Mouse (Mus musculus) midbrain, embryonic 13.5 days (tissue): ENCODE data around the gene Phf11b. TPM values are rescaled to one million over a fixed set of nuclear protein-coding genes. Genes with fewer than 3 reads are reported as not detected.
"Not testable (repeated sequence)": the region's sequence is repeated elsewhere in the genome, so short reads cannot be mapped to it uniquely, and the experiment has no call there.

Source experiments
- ATAC-seq: fragments of 200-750 bp; cut with Nextera tagmentation; 2 replicates; pipeline ENCODE4 v1.8.0; 2017; ENCODE audit warnings: mild to moderate bottlenecking, moderate TSS enrichment, moderate library complexity
- H3K27ac ChIP-seq: fragments of 300-500 bp; sonication (generic); 2 replicates; pipeline ENCODE4 v1.5.1; 2015; ENCODE audit warnings: inconsistent platforms, mild to moderate bottlenecking, moderate library complexity
- H3K27me3 ChIP-seq: fragments of 300-500 bp; sonication (generic); 2 replicates; pipeline ENCODE4 v1.6.1; 2015; ENCODE audit warnings: mild to moderate bottlenecking, inconsistent platforms
- H3K36me3 ChIP-seq: fragments of 300-500 bp; sonication (generic); 2 replicates; pipeline ENCODE4 v1.6.1; 2015; ENCODE audit warnings: mild to moderate bottlenecking, inconsistent platforms
- H3K4me1 ChIP-seq: fragments of 300-500 bp; sonication (generic); replicated peaks from 2 replicates; pipeline ENCODE4 v1.6.1; 2015; ENCODE audit warnings: inconsistent platforms
- H3K4me2 ChIP-seq: fragments of 300-500 bp; sonication (generic); replicated peaks from 2 replicates; pipeline ENCODE4 v1.6.1; 2015; ENCODE audit warnings: moderate library complexity, mild to moderate bottlenecking, inconsistent platforms
- H3K4me3 ChIP-seq: fragments of 300-500 bp; sonication (generic); replicated peaks from 2 replicates; pipeline ENCODE4 v1.5.1; 2015; ENCODE audit warnings: mild to moderate bottlenecking, inconsistent platforms
- H3K9ac ChIP-seq: fragments of 300-500 bp; sonication (generic); replicated peaks from 2 replicates; pipeline ENCODE4 v1.6.1; 2015; ENCODE audit warnings: mild to moderate bottlenecking, inconsistent platforms
- H3K9me3 ChIP-seq: fragments of 300-500 bp; sonication (generic); 2 replicates; pipeline ENCODE4 v1.6.1; 2016; ENCODE audit warnings: mild to moderate bottlenecking, inconsistent platforms
- WGBS: fragments of 180-500 bp; shearing (Covaris S2); methylation state at CpG from one replicate; pipeline ENCODE4 v1.1.7; 2015; 5-methylcytosine and 5-hydroxymethylcytosine counted together
- polyA plus RNA-seq: library from polyadenylated mRNA; unstranded; fragments of >200 nt; fragmentation: Nextera tagmentation; extraction: Ambion mirVana; gene quantifications from 2 replicates; pipeline ENCODE4 v1.2.1, GENCODE M21; 2015

The Phf11b gene
- polyA plus RNA-seq, 1 experiment from 2014 or later, result 0.19 TPM

DNA sequence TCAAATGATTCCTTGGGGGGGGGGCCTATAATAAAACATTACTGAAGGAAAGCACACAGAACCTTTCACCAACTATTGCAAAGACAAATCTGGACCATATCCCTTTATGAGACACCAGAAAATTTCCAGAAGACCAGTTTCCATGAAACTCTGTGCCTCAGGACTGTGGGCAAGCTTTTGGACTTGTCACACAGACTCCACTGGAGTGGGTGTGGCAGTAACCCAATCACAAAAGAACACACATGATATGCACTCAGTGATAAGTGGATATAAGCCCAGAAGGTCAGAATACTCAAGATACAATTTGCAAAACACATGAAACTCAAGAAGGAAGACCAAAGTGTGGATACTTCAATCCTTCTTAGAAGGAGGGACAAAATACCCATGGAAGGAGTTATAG lies 49.4 kb downstream of the Phf11b start:
- not testable (repeated sequence) for H3K4me1 ChIP-seq, H3K36me3 ChIP-seq, H3K4me3 ChIP-seq, H3K4me2 ChIP-seq, H3K27me3 ChIP-seq, H3K27ac ChIP-seq, H3K9ac ChIP-seq, ATAC-seq, H3K9me3 ChIP-seq

DNA sequence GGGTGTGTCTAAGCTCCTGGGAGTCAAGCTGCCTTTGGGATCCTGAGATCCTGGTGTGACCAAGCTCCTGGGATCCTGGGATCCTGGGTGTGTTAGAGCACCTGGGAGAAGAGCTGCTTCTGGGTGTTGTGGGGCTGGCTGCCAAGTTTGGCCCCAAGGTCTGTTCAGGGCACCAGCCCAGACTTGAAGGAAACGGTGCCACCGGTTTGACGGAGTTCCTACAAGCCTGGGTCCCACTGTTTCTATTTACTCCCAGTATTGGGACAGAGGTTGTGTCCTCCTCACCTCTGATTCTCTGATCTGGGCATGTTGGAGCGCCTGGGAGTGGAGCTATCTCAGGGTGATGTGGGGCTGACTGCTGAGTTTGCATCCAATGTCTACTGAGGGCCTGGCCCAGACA lies 66.2 kb downstream of the Phf11b start:
- not testable (repeated sequence) for ATAC-seq, H3K27me3 ChIP-seq, H3K4me1 ChIP-seq, H3K36me3 ChIP-seq, H3K4me2 ChIP-seq, H3K27ac ChIP-seq, H3K9me3 ChIP-seq, H3K9ac ChIP-seq, H3K4me3 ChIP-seq
- 92% methylated on average over 4 of the region's 4 CpGs for WGBS

Other genes with a start within 250 kb of the Phf11b start
- gene 1700129C05Rik, start 198.5 kb downstream of the Phf11b start, polyA plus RNA-seq, result not detected in 2 replicates
- not detected in 2 replicates for gene Gm5142, start 162.6 kb downstream of the Phf11b start, polyA plus RNA-seq
- 81.6 and 85.0 TPM in 2 replicates for gene Rcbtb1, start 140.1 kb downstream of the Phf11b start, polyA plus RNA-seq
- not detected in 2 replicates for gene Gm6904, start 81.1 kb downstream of the Phf11b start, polyA plus RNA-seq
- gene Phf11a, start 43.8 kb downstream of the Phf11b start, polyA plus RNA-seq, result not detected in 2 replicates
- gene Phf11d, start 24.1 kb upstream of the Phf11b start, polyA plus RNA-seq, result 0.22 and 0.48 TPM in 2 replicates
- 0.30 and 0.34 TPM in 2 replicates for gene Phf11c, start 54.0 kb upstream of the Phf11b start, polyA plus RNA-seq
- 8.3 and 9.4 TPM in 2 replicates for gene Setdb2, start 99.5 kb upstream of the Phf11b start, polyA plus RNA-seq
- gene Cab39l, start 99.6 kb upstream of the Phf11b start, polyA plus RNA-seq, result 24.8 and 25.3 TPM in 2 replicates